Mouse (Mus musculus) heart, adult 2 months (tissue): ENCODE results near the gene Psmd8. TPM values are rescaled to one million over a fixed set of nuclear protein-coding genes. Genes with fewer than 3 reads are reported as not detected.
A peak's percentile ranks its signal among the peaks of the same experiment; 100 is the strongest.
"Not testable (repeated sequence)": the region's sequence is repeated elsewhere in the genome, so short reads cannot be mapped to it uniquely, and the experiment has no call there.

Experiments used
- DNase-seq, 2 experiments: peaks; one replicate each; pipeline ENCODE4 v3.0.0; 2021
- H3K27ac ChIP-seq: fragments of 200-600 bp; 2 replicates; pipeline ENCODE4 v1.8.1; 2022
- H3K27me3 ChIP-seq: fragments of 200-500 bp; 2 replicates; pipeline ENCODE4 v1.6.1; 2012; ENCODE audit warnings: mild to moderate bottlenecking, low read length, inconsistent platforms, mixed read lengths; ENCODE audit not compliant: control insufficient read depth, insufficient read depth
- H3K36me3 ChIP-seq: fragments of 200-500 bp; 2 replicates; pipeline ENCODE4 v1.6.1; 2012; ENCODE audit warnings: low read length, inconsistent platforms; ENCODE audit not compliant: control insufficient read depth, insufficient read depth
- H3K4me1 ChIP-seq: fragments of 200-500 bp; 2 replicates; pipeline ENCODE4 v1.6.1; 2011; ENCODE audit warnings: low read length; ENCODE audit not compliant: control insufficient read depth, insufficient read depth
- H3K4me3 ChIP-seq: fragments of 200-600 bp; 2 replicates; pipeline ENCODE4 v1.8.1; 2022
- H3K79me2 ChIP-seq: fragments of 200-500 bp; replicated peaks from 2 replicates; pipeline ENCODE4 v1.6.1; 2012; ENCODE audit warnings: mild to moderate bottlenecking, inconsistent platforms, low read length, moderate library complexity, mixed read lengths; ENCODE audit not compliant: control insufficient read depth, insufficient read depth
- H3K9ac ChIP-seq: fragments of 200-500 bp; 2 replicates; pipeline ENCODE4 v1.6.1; 2012; ENCODE audit warnings: low read depth, mild to moderate bottlenecking, control low read depth, inconsistent platforms, low read length, mixed read lengths
- CTCF ChIP-seq: fragments of 200-600 bp; IDR thresholded peaks from 2 replicates; pipeline ENCODE4 v1.8.1; 2022; ENCODE audit warnings: antibody characterized with exemption, mild to moderate bottlenecking, moderate library complexity
- EP300 ChIP-seq: fragments of 200-500 bp; IDR thresholded peaks from 2 replicates; pipeline ENCODE4 v1.6.1; 2011; ENCODE audit warnings: low read depth, low read length, control low read depth; ENCODE audit not compliant: insufficient read depth
- POLR2A ChIP-seq: fragments of 200-500 bp; IDR thresholded peaks from 2 replicates; pipeline ENCODE4 v1.6.1; 2011; ENCODE audit warnings: mild to moderate bottlenecking, low read depth, low read length, control low read depth; ENCODE audit not compliant: insufficient read depth
- WGBS: fragments of 180-500 bp; shearing (Covaris S2); methylation state at CpG from one replicate; pipeline ENCODE4 v1.1.7; 2018; 5-methylcytosine and 5-hydroxymethylcytosine counted together
- intact Hi-C: fragments of 180-260 bp; cut with DNase I; formaldehyde crosslinking; loops from one replicate; pipeline ENCODE4 v1.15.1; 2025
- polyA plus RNA-seq: library from polyadenylated mRNA; depleted of rRNA; stranded (reverse); fragments of >200 nt; gene quantifications from 2 replicates; pipeline ENCODE4 v1.2.3, GENCODE M21; 2012
- total RNA-seq, 2 experiments: library from RNA; stranded (reverse); gene quantifications; 2 replicates each; pipeline ENCODE4 v1.2.3; 2021

Psmd8 gene
- total and polyA plus RNA-seq, 3 experiments: 103 to 120 (median 116) TPM

DNA sequence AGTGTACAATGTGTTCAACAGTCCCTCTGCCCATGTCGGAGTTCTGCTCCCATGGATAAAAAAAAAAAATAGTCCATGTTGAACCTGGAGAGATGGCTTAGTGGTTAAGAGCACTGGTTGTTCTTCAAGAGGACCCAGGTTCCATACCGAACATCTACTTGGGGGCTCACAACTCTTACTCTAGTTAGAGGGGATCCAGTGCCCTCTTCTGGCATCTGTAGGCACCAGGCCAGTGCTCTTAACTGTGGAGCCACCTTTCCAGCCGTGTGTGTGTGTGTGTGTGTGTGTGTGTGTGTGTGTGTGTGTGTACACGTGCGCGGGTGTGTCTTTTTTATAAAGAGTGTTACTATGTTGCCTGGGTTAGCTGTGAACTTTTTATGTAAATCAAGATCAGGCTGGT, 22.1 kb upstream of the Psmd8 start:
- Histone ChIP-seq H3K27ac (no peak overlapping the region), H3K4me1 (no peaks in the 10 kb centered on the region), H3K79me2 (no peaks in the 10 kb centered on the region), H3K27me3 (no peaks in the 10 kb centered on the region), H3K9ac (no peak overlapping the region), H3K36me3 (no peaks in the 10 kb centered on the region), H3K4me3 (no peak overlapping the region)
- TF ChIP-seq CTCF: no peak
- TF ChIP-seq POLR2A: no peak
- no peak for TF ChIP-seq EP300
- intact Hi-C loops: no loop called here
- DNase-seq: no peak
- 74% methylated on average over 6 of the region's 6 CpGs for WGBS

- H3K27ac ChIP-seq, H3K4me1 ChIP-seq, H3K4me3 ChIP-seq, DNase-seq, intact Hi-C loops, H3K79me2 ChIP-seq, H3K27me3 ChIP-seq, H3K9ac ChIP-seq, H3K36me3 ChIP-seq: not testable (repeated sequence)
- 100% methylated on average over 1 of the region's 1 CpGs for WGBS
Measured at GRCm38 (mm10) chr7:29194230-29194629, 13.7 kb upstream of the Psmd8 start.

DNA sequence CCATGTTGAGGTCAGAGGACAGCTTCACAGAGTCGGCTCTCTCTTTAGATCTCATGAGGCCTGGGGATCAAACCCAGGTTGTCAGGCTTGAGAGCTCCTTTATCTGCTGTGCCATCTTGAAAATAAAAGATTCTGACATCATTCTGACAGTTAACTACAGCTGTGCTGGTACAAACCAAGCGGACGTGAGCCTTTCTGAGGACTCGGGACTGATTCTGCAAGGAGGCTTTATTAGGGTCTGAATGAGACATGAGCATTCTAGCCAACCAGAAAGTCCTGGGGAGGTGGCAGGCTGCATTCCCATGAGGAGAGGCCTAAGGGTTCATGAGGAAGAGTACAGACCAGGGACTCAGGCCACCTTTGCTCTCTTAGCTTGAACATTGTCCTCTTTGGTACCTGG, 822 bp upstream of the Psmd8 start:
- not testable (repeated sequence) for H3K36me3 ChIP-seq, H3K27ac ChIP-seq, H3K4me3 ChIP-seq, H3K4me1 ChIP-seq, H3K79me2 ChIP-seq, H3K27me3 ChIP-seq, DNase-seq, H3K9ac ChIP-seq
- WGBS: 94% methylated on average over 4 of the region's 4 CpGs
- intact Hi-C loops: loop anchor here (2.0 to 5.0 kb wide), 2 partner anchors 51 to 115 kb away; partner anchors contain the start of gene Kcnk6

GRCm38 (mm10) chr7:29180854-29181236, 344 bp upstream of the Psmd8 start:
- intact Hi-C loops: loop anchor here (1.0 to 5.0 kb wide), 3 partner anchors 51 to 116 kb away; partner anchors contain the start of gene Kcnk6
- H3K27me3 ChIP-seq: no peaks in the 10 kb centered on the region
- TF ChIP-seq CTCF (no peak), EP300 (no peak), POLR2A (no peak)
- peaks cover 2% of the 10 kb centered on the region; the same call in 1 of the 2 replicates for H3K4me1 ChIP-seq
- H3K27ac ChIP-seq: peak overlapping the region; percentile 26
- peak overlapping the region; percentile 28; the same call in 1 of the 2 replicates for H3K4me3 ChIP-seq
- H3K9ac ChIP-seq: no peak overlapping the region
- WGBS: 36% methylated on average over 5 of the region's 5 CpGs
- H3K36me3 ChIP-seq: no peaks in the 10 kb centered on the region
- no peak for DNase-seq
- peaks cover 2% of the 10 kb centered on the region; the same call in 1 of the 2 replicates for H3K79me2 ChIP-seq

GRCm38 (mm10) chr7:29179323-29179722, 1.2 kb downstream of the Psmd8 start:
- DNase-seq: no peak
- Histone ChIP-seq H3K79me2 (peaks cover 2% of the 10 kb centered on the region; the same call in 1 of the 2 replicates), H3K27ac (peak overlapping the region; percentile 90), H3K36me3 (no peaks in the 10 kb centered on the region), H3K27me3 (no peaks in the 10 kb centered on the region), H3K4me3 (peak overlapping the region; percentile 97), H3K4me1 (peaks cover 2% of the 10 kb centered on the region; the same call in 1 of the 2 replicates), H3K9ac (0 out of 2 replicates have a peak overlapping the region, but pooled peaks have one; percentile 35)
- 10% methylated on average over 7 of the region's 7 CpGs for WGBS
- TF ChIP-seq POLR2A (no peak), EP300 (no peak), CTCF (no peak)
- intact Hi-C loops: loop anchor here (5.0 to 10.0 kb wide), 2 partner anchors 197 to 345 kb away; partner anchors contain the start of genes Eif3k and Map4k1

DNA sequence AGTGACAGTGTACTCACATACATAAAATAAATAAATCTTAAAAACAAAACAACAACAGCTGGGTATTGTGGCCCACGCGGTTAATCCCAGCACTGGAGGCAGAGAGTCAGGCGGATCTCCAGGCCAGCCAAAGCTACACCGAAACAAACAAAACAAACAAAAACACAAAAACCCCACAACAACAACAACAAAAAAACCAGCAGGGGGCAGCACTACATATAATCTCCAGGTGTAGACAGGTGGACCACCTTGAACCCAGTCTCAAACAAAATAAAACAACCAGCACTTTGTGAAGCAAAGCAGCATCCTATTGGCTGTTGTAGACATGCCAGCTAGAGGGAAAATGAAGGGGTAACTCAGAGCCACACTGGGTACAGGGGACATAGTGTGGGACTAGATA, 2.4 kb downstream of the Psmd8 start:
- DNase-seq: no peak
- WGBS: 88% methylated on average over 4 of the region's 4 CpGs
- intact Hi-C loops: loop anchor here (5.0 to 10.0 kb wide), 2 partner anchors 196 to 347 kb away; partner anchors contain the start of genes Eif3k and Map4k1
- Histone ChIP-seq H3K4me1 (peaks cover 2% of the 10 kb centered on the region; the same call in 1 of the 2 replicates), H3K27ac (no peak overlapping the region), H3K79me2 (peaks cover 2% of the 10 kb centered on the region; the same call in 1 of the 2 replicates), H3K9ac (no peak overlapping the region), H3K4me3 (no peak overlapping the region), H3K36me3 (no peaks in the 10 kb centered on the region), H3K27me3 (no peaks in the 10 kb centered on the region)
- peak; percentile 55 for TF ChIP-seq CTCF
- TF ChIP-seq POLR2A: no peak
